In genomic region chr2:91309546-91309945, GRCm38 (mm10) we compare ENCODE assay signal across 16 mouse cellular contexts.
"Had no signal": no experiment of that assay in that cellular context is flagged by ENCODE, and none has a peak within 500 bp of the region (broad histone marks: within the 10 kb centered on the region; RNA-seq: fewer than 3 reads in every experiment).

No protein-coding gene starts in this region.

- ATAC-seq: liver, postnatal 0 days; lung, postnatal 0 days; midbrain, embryonic 13.5 days; midbrain, embryonic 15.5 days had no signal

- H3K27me3 ChIP-seq: liver, embryonic 15.5 days; lung, embryonic 15.5 days; midbrain, embryonic 13.5 days; midbrain, embryonic 15.5 days; neural tube, embryonic 12.5 days had no signal

- H3K4me1 ChIP-seq: liver, embryonic 15.5 days had no signal

- H3K4me2 ChIP-seq: liver, embryonic 15.5 days; lung, embryonic 15.5 days; midbrain, embryonic 11.5 days; midbrain, embryonic 13.5 days; midbrain, embryonic 15.5 days; neural tube, embryonic 12.5 days had no signal

- H3K9me3 ChIP-seq: liver, embryonic 15.5 days; lung, embryonic 15.5 days; megakaryocyte, embryonic 14.5 days; midbrain, embryonic 13.5 days; midbrain, embryonic 15.5 days; neural tube, embryonic 12.5 days had no signal

- H3K36me3 ChIP-seq: liver, embryonic 15.5 days; lung, embryonic 15.5 days; midbrain, embryonic 15.5 days; neural tube, embryonic 12.5 days had no signal

- H3K27ac ChIP-seq: liver, embryonic 15.5 days; lung, embryonic 15.5 days; macrophage; midbrain, embryonic 13.5 days; midbrain, embryonic 15.5 days; neural tube, embryonic 12.5 days had no signal

- DNase-seq: liver, postnatal 0 days; lung, adult 2 months; lung, postnatal 14 days; lung, postnatal 36 days; right cerebral cortex, postnatal 14 days; thymus, postnatal 14 days; thymus, postnatal 36 days had no signal

- H3K4me3 ChIP-seq: liver, embryonic 15.5 days; lung, embryonic 15.5 days; megakaryocyte, embryonic 14.5 days; midbrain, embryonic 13.5 days; midbrain, embryonic 15.5 days; neural tube, embryonic 12.5 days had no signal

- H3K9ac ChIP-seq: liver, embryonic 15.5 days; liver, postnatal 0 days; lung, embryonic 15.5 days; midbrain, embryonic 13.5 days; midbrain, embryonic 15.5 days; neural tube, embryonic 12.5 days had no signal
